14 mouse cellular contexts compared by ENCODE assay signal in genomic region chr5:96331048-96331737, GRCm38 (mm10). TPM values are rescaled to one million over a fixed set of nuclear protein-coding genes. Genes with fewer than 3 reads are reported as not detected.
A peak's percentile ranks its signal among the peaks of the same experiment; 100 is the strongest.
DNase-seq lines count a peak whose midpoint lies in the region.
"Had no signal": no experiment of that assay in that cellular context is flagged by ENCODE, and none has a peak within 500 bp of the region (broad histone marks: within the 10 kb centered on the region; RNA-seq: fewer than 3 reads in every experiment).

No protein-coding gene starts in this region.

- whole genome bisulfite sequencing in midbrain, embryonic 10.5 days, result 94% methylated on average over 25 of the region's 25 CpGs

- H3K9me3 ChIP-seq in midbrain, embryonic 10.5 days (replicated peaks), result no peaks in the 10 kb centered on the region
- H3K9me3 ChIP-seq: forebrain, embryonic 13.5 days; liver, embryonic 15.5 days had no signal

- H3K36me3 ChIP-seq in midbrain, embryonic 10.5 days, result no peaks in the 10 kb centered on the region
- H3K36me3 ChIP-seq: liver, embryonic 15.5 days had no signal

- no peaks in the 10 kb centered on the region for H3K4me1 ChIP-seq in midbrain, embryonic 10.5 days
- H3K4me1 ChIP-seq: forebrain, embryonic 13.5 days; liver, embryonic 15.5 days had no signal

- DNase-seq in embryo, embryonic 10.5 days (ENCODE audit: low spot score), result peak; percentile 3
- no peak for DNase-seq in embryo, embryonic 10 days (ENCODE audit: low spot score)
- DNase-seq in adrenal gland, postnatal 14 days, result peak; percentile 39
- DNase-seq in kidney, adult 18-20 months, result peak; percentile 43
- DNase-seq in kidney, postnatal 4 days, result peak; percentile 63 to 73
- DNase-seq in midbrain, embryonic 10.5 days (ENCODE audit: low spot score), result no peak
- no peak for DNase-seq in right cerebral cortex, postnatal 36 days (ENCODE audit: low spot score in 2 of 2)
- no peak for DNase-seq in ovary, postnatal 14 days (ENCODE audit: low spot score)
- DNase-seq: gastrocnemius, postnatal 25 days; thymus, adult 2 months had no signal

- H3K27me3 ChIP-seq in midbrain, embryonic 10.5 days (ENCODE audit: low read depth, poor library complexity, severe bottlenecking), result no peaks in the 10 kb centered on the region
- H3K27me3 ChIP-seq: forebrain, embryonic 13.5 days; liver, embryonic 15.5 days had no signal

- H3K27ac ChIP-seq in midbrain, embryonic 10.5 days (replicated peaks), result no peak overlapping the region
- H3K27ac ChIP-seq: forebrain, embryonic 13.5 days; liver, embryonic 15.5 days; macrophage had no signal

- H3K4me3 ChIP-seq in midbrain, embryonic 10.5 days, result no peak overlapping the region
- H3K4me3 ChIP-seq: forebrain, embryonic 13.5 days; liver, embryonic 15.5 days had no signal

RNA-seq across cellular contexts. Expression of gene Fras1, which starts 42.6 kb away (rescaled TPM):
- total RNA-seq in adrenal gland, postnatal 14 days (2021), result 5.9 and 6.4 TPM in 2 replicates
- polyA plus RNA-seq in midbrain, embryonic 10.5 days (2016; fragmentation: Nextera tagmentation; extraction: Ambion mirVana), result 5.9 and 6.0 TPM in 2 replicates
- total RNA-seq: monocyte, adult 5-6 weeks had no signal
- polyA plus RNA-seq: macrophage had no signal

Comparison
In these comparisons a context has a peak if more than half of its experiments do, and no peak if none do; other contexts are left out.
1. DNase-seq: peak in embryo, embryonic 10.5 days (single experiment), adrenal gland, postnatal 14 days (single experiment), kidney, adult 18-20 months (single experiment) and kidney, postnatal 4 days (2 of 2); none in embryo, embryonic 10 days (single experiment), midbrain, embryonic 10.5 days (single experiment), right cerebral cortex, postnatal 36 days (0 of 2) and ovary, postnatal 14 days (single experiment).